Mouse (Mus musculus) spleen, postnatal 4 days (tissue): ENCODE data around the gene Scarb2.

Experiments used
- DNase-seq, 2 experiments: peaks; one replicate each; pipeline ENCODE4 v3.0.0; 2022; ENCODE audit warnings: low spot score in 2 of 2

Gene Scarb2

DNA sequence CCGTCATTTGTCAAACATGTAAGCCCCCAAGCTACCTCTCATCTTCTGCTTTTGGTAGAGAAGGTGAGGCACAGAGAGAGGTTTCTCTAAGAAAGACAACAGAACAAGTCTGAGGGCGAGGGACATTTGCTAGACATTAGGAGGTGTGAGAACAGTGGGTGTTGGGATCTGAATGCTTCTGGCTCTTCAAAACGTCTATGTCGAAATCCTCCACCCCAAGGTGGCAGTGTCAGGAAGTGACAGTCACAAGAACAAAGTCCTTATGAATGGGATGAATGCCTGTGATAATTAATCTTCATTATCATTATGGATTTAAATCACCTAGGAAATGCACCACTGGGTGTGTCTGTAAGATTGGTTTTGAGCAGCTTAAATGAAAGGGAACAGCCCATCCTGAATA, 11.3 kb downstream of the Scarb2 start:
- no peak for DNase-seq

DNA sequence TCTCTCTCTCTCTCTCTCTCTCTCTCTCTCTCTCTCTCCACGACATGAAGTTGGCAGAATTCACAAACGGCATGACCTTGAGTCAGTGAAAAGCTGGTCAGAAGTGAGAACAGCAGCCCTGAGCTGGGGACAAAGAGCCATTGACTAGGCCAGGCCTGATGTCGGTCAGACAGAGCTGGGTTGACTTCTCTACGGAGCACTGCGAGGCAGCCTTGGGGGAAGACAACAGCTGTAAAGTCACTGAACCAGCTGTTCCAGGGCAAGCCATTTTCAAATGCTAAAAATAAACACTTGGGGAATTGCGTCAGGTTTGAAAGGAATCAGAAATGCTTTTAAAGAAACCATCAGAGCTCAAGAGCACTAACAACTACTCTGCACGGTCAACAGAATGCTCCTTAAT, 13.2 kb downstream of the Scarb2 start:
- DNase-seq: no peak

GRCm38 (mm10) chr5:92490779-92491178, 15.9 kb downstream of the Scarb2 start:
- no peak for DNase-seq

GRCm38 (mm10) chr5:92490304-92490703, 16.3 kb downstream of the Scarb2 start:
- DNase-seq: no peak

DNA sequence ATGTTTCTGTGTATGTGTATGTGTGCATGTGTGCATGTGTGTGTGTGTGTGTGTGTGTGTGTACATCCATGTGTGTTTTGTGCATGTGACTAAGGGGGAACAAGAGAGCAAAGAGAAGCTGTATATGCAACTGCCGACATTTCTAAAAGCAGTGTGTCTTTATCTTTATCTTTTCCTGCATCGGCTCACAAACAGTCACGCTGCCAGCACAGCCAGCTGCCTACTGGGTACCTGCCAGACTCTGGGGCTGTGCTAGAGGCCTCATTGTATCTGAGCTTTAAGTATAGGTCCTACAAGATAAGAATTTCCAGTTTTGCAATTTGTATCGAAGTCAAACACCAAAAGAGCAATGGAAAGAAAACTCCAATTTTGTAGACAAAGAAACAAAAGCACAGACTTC, 17.1 kb downstream of the Scarb2 start:
- DNase-seq: no peak

DNA sequence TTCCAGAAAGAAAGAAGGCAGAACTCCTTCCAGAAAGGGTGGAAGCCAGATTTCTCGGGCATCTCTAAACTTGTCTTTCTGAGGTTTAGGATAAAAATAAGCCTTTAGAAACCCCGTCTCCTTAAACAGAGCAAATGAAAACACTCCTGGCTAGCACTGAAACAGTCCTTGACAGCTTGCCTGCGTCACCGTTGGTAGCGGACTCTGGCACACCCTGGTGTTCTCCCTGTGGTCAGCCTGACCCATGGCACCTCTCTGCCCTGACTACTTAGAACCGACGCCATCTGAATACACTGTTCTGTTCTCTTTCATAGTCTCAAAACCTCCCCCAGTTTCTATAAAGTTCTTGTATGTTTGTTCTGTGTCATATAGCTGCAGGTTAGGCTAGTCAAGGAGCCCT, 17.7 kb downstream of the Scarb2 start:
- DNase-seq: no peak

DNA sequence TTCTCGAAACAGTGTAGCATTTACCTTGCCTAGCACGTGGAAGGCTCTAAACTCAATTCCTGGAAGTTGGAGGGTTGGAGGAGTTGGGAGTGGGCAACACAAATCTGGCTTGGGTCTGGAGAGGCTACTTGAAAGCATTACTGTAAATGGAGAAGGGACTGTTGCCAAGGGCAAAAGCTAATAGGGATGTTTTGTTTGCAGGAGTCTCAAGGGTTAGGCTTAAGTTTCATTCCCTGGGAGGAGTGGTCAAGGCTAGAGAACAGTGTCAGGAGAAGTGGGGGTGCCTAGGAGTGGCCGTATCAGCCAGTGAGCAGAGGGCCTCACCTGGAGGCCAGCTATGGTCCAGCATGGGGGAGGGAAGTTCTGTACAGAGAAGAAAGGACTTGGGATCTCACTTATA, 18.2 kb downstream of the Scarb2 start:
- DNase-seq: no peak

- DNase-seq: no peak
Measured at GRCm38 (mm10) chr5:92486758-92487157, 19.9 kb downstream of the Scarb2 start.

- DNase-seq: no peak
Measured at GRCm38 (mm10) chr5:92484880-92485279, 21.8 kb downstream of the Scarb2 start.

GRCm38 (mm10) chr5:92472863-92473262, 33.8 kb downstream of the Scarb2 start:
- DNase-seq: no peak

DNA sequence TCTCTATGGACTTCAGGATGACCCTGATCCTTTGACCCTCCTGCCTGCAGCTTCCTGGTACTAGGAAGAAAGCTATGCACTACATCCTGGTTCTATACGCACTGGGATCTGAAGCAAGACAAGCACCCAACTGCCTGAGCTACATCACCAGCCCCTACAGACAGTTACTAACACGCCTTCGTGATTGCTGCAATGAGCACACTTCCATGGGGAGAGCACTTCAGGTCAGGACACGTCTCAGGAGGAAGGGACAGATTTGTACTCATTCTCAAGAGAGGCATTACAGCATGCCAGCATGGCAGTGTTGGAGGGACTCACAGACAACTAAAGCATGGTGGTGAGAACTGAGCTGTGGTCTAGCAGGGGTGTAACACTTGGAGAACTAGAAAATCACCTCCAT, 35.1 kb downstream of the Scarb2 start:
- no peak for DNase-seq

GRCm38 (mm10) chr5:92469201-92470130, 37.2 kb downstream of the Scarb2 start:
- peak in 1 of 2 experiments; percentile 28 for DNase-seq

- no peak for DNase-seq
Measured at GRCm38 (mm10) chr5:92468234-92468633, 38.4 kb downstream of the Scarb2 start.

DNA sequence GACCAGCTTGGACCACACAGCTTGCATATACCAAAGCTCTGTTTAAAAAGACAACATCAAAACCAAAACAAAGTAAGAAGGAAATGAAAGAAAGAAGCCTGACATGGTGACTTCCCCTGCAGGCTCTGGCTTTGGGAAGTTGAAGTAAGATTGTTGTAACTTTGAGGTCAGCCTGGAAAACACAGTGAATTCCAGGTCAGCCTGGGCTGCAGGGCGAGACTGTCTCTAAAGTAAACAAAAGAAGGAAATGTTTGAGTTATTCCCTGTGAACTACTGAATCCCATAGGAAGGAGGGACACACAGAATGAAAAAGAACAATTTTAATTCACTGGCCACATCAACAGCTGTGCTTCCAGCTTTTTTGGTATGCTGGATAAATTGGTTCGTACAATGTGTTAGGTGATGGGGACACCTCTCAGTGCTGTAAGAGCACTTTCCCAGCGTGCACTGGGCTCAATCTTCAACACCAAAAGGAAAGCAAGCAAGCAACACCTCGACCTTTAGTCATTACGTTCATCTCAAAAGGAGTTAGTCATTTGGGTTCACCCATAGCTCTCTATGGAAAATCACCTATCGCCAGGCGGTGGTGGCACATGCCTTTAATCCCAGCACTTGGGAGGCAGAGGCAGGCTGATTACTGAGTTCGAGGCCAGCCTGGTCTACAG, 39.4 kb downstream of the Scarb2 start:
- no peak for DNase-seq

- DNase-seq: no peak
Measured at GRCm38 (mm10) chr5:92465511-92465910, 41.1 kb downstream of the Scarb2 start.

- DNase-seq: peak; percentile 47 to 79
Measured at GRCm38 (mm10) chr5:92461321-92461720, 45.3 kb downstream of the Scarb2 start.

GRCm38 (mm10) chr5:92458726-92459125, 47.9 kb downstream of the Scarb2 start:
- DNase-seq: no peak

- DNase-seq: no peak
Measured at GRCm38 (mm10) chr5:92457410-92457809, 49.2 kb downstream of the Scarb2 start.

GRCm38 (mm10) chr5:92452876-92453275, 53.8 kb downstream of the Scarb2 start:
- no peak for DNase-seq

DNA sequence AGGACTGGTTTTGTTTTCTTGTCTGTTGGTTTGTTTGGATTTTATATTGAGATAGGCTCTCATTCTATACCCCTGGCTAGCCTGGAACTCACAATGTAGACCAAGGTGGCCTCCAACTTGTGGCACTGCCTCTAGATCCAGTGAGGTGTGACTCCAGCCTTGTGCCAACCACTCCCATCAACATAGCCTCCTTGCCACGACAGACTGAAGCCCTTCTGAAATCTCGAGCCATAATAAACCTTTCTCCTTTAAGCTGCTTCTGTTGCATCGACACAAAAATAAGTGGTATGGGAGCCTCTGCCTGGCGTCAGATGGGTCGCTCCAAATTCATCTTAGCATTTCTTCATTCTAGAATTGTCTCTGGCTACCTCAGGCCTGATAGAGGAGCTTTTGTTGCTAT, 59.9 kb downstream of the Scarb2 start:
- no peak for DNase-seq

- DNase-seq: no peak
Measured at GRCm38 (mm10) chr5:92445016-92445415, 61.6 kb downstream of the Scarb2 start.

DNA sequence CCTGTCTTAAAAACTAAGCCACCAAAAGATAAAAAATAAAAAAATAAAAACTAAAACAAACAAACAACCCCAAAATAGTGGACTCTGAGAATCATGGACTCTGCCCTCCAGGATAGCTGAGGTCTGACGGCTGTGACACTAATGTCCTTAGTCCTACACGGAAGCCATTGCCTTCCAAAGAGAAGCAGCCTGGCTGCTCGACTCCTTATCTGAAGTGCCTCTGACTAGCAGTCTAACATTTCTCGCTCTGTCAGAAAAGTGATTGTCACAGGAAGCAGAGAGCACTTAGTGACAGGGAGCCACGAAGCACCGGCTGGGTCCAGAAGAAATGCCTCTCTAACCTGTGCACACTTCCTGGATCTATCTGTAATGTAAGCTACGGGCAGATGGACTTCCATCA, 63.7 kb downstream of the Scarb2 start:
- DNase-seq: no peak

DNA sequence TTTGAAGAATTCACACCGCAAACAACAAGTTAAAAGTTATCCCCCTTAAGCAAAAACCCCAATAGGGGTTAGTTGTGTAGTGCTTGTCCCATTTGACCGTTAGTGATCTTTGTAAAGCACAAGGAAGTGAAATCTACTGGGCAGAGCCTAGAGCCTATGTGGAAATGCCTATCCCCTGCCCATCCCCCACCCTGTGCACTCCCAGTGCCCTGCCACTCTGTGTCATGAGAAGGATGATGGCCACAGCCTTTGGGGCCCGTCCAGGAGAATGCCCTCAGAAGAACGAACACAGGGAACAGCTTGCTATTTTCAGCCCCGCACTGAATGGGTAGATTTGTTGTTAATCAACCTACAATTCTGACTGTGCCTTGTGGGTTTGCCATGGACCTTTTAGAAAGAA, 65.1 kb downstream of the Scarb2 start:
- DNase-seq: peak; percentile 39 to 67
